Mouse (Mus musculus): ENCODE data around the gene Enpp1.

GRCm38 (mm10) chr10:24696761-24697160, 15.2 kb downstream of the Enpp1 start:
- TF ChIP-seq POLR2A (IDR thresholded peaks at IDR 0.05; ENCODE audit: borderline replicate concordance, extremely low read depth, low read depth, low read length) (no peak), CTCF (IDR thresholded peaks at IDR 0.05; ENCODE audit: insufficient read depth, low read length) (no peak)
